Mouse (Mus musculus) embryonic fibroblast, embryonic 13.5 days (primary cell): ENCODE data around the gene Crabp2.

Source experiments
- CTCF ChIP-seq: IDR thresholded peaks from 2 replicates; pipeline ENCODE4 v1.5.1; 2011; ENCODE audit warnings: mild to moderate bottlenecking, control low read depth, low read length, moderate library complexity, borderline replicate concordance; ENCODE audit not compliant: insufficient read depth
- POLR2A ChIP-seq: IDR thresholded peaks from 2 replicates; pipeline ENCODE4 v1.6.1; 2011; ENCODE audit warnings: low read depth, mild to moderate bottlenecking, control low read depth, low read length, moderate library complexity

DNA sequence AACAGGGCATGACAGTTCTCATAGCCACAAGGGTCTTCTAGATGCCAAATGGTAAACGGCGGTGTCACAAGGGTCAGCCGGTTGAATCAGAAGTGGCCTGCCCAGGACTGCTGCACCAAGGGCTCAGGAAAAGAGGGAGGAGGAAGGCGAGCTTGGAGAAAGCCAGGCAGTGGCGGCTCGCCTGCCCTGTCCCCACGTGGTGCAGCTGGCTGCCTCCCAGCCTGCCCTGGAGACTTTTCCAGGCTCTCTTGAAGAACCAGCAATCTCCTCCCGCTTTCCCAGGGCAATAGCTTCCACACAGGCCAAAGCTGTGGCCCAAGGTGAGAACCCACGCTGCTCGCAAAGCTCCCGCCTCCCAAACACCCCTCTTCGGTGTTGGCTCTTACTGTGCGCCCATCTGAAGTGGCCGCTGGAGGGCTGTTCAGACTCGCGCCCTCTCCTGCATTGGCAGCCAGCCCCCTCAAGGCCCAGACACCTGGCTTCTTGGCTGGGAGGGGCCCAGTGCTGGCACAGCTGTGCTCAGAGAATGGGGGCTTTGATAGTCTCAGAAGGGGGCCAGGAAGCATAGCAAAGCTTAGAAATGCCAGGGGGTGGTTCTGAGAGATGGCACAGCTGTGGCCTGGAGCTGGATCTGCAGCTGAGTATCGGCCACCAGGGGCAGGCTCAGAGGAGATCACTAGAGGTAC lies 54.0 kb downstream of the Crabp2 start:
- TF ChIP-seq CTCF (no peak), POLR2A (no peak)
